Mouse (Mus musculus) 416B (cell line): ENCODE results near the gene Cherp.

ENCODE experiments used
- DNase-seq: peaks from one replicate; pipeline ENCODE4 v3.0.0; 2011; ENCODE audit warnings: low read depth

The Cherp gene

GRCm38 (mm10) chr8:72470684-72471083, 4.3 kb downstream of the Cherp start:
- DNase-seq = no peak

- DNase-seq = no peak
Measured at GRCm38 (mm10) chr8:72469984-72470383, 5.0 kb downstream of the Cherp start.

- no peak for DNase-seq
Measured at GRCm38 (mm10) chr8:72469243-72469642, 5.8 kb downstream of the Cherp start.

- no peak for DNase-seq
Measured at GRCm38 (mm10) chr8:72464211-72464610, 10.8 kb downstream of the Cherp start.

- no peak for DNase-seq
Measured at GRCm38 (mm10) chr8:72459881-72460533, 15.0 kb downstream of the Cherp start.

GRCm38 (mm10) chr8:72458457-72458856, 16.6 kb downstream of the Cherp start:
- no peak for DNase-seq

- DNase-seq = no peak
Measured at GRCm38 (mm10) chr8:72457806-72458205, 17.2 kb downstream of the Cherp start.

GRCm38 (mm10) chr8:72455317-72455716, 19.7 kb downstream of the Cherp start:
- DNase-seq = no peak

- DNase-seq = no peak
Measured at GRCm38 (mm10) chr8:72453904-72454303, 21.1 kb downstream of the Cherp start.

GRCm38 (mm10) chr8:72451516-72451915, 23.5 kb downstream of the Cherp start:
- no peak for DNase-seq

DNA sequence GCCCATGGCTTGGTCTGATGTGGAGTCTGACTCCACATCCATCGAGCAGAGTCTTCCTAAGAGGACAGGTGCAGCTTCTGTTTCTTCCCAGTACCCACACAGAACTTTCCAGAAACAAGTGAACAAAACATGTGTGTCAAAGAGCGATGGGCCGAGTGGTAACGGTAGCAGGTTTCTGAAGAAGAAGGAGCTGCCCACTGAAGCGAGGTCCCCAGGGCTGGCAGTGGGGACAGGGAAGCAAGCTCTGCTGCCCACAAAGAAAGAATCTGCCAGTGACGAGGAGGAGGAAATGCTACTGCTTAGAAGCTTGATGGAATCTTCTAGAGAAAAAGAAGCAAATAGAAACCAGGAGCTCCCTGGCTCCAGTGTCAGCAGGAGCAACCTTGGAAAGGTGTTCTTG, 30.0 kb downstream of the Cherp start:
- DNase-seq = no peak

- DNase-seq = no peak
Measured at GRCm38 (mm10) chr8:72443994-72444350, 31.1 kb downstream of the Cherp start.

GRCm38 (mm10) chr8:72443338-72443993, 31.6 kb downstream of the Cherp start, which contains the start of the genes Calr3 and 1700030K09Rik:
Gene Calr3 (minus strand): TSS chr8:72443870.
Gene 1700030K09Rik (plus strand): TSS chr8:72443880.
- peak; percentile 94 for DNase-seq

GRCm38 (mm10) chr8:72438248-72439015, 36.6 kb downstream of the Cherp start:
- no peak for DNase-seq

- DNase-seq = peak; percentile 87
Measured at GRCm38 (mm10) chr8:72434952-72435351, 40.1 kb downstream of the Cherp start.

DNA sequence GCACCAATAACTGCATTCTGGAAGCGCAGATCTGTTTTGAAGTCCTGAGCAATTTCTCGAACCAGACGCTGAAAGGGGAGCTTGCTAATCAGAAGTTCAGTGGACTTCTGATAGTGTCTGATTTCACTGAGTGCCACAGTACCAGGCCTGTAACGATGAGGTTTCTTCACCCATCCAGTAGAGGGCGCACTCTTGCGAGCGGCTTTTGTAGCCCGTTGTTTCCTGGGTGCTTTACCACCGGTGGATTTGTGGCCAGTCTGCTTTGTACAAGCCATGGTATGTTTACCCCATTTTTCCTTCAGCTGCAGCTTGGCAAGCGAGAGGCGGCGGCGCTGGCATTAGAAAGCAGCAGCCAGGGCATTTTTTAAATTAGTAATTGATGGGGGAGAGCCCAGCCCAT, 45.4 kb downstream of the Cherp start:
- DNase-seq = peak; percentile 38

DNA sequence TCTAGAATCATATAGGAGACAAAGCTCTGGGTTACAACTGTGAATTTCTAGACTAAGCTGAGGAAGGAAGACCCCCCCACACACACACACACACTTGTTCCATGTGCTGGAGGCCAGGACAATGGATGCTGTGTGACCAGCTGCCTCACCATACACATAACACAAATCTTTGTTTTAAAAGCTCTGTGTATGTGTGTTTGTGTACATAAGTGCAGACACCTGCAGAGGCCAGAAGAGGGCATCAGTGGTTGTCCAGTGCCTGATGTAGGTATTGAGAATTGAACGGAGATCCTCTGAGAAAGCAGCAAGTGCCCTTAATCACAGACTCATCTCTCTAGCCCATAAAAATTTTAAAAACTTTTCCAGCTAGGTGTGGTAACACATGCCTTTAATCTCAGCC, 52.1 kb downstream of the Cherp start:
- DNase-seq = peak; percentile 72

DNA sequence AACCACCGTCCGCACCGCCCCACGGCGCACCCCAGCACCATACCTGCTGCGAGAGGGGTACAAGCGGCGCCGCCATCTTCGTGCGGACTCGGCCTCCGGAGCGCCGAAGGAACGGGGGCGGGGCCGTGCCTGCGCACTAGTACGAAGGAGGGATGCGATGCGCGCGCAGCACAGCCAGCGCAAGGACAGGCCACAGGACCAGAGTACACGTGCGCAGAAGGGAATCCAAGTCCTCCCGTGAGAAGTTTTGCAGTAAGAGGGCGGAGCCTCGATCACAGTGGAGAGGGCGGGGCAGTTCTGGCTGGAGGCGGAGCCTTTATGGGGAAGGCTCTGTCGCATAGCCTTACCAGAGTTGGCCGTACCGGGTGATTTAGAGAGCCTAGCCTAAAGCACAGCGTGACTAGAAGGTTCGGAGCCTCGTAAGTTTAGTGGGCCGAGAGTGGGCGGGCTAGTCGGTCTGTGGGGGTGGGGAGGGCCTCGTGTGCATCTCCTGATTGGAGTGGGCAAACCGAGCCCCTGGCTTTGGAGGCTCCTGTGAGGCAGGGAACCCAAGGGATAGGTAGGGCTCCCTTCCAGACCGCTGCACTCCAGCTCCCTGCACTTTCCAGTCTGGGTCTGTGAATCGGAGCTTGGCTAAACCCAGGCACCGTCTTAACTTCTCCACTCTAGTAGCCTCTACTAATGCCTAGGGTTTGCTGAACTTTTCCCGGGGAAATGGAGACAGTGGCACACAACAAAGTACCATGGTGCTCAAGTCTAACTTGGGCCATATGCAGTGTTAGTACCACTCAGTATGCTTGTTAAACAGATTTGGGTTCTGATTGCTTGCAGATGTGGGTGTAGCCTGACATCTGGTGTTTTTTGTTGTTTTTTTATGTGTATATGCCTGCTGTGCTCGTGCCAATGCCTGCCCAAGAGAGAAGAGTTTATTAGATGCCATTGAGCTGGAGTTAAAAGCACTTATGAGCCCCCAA, 53.4 kb downstream of the Cherp start, which contains the start of gene Eps15l1:
Gene Eps15l1, minus strand, starts transcription at position 99 of the 974 bp plus-strand sequence.
- peak; percentile 99 for DNase-seq

GRCm38 (mm10) chr8:72420571-72421361, 54.3 kb downstream of the Cherp start:
- DNase-seq = peak; percentile 44

DNA sequence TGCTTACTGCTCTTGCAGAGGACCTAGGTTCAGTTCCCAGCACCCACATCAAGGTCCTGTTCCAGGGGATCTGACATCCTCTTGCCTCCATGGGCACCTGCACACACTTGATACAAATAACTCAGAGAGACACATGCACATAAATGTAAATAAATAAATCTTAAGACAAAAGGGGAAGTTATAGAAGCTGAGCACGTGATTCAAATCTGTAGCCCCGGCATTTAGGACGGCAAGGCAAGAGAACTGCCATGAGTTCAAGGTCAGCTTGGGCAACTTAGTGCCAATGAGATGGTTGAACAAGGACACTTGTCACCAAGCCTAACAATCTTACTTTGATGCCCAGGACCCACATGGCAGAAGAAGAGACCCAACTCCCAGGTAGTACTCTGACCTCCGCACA, 57.0 kb downstream of the Cherp start:
- no peak for DNase-seq

DNA sequence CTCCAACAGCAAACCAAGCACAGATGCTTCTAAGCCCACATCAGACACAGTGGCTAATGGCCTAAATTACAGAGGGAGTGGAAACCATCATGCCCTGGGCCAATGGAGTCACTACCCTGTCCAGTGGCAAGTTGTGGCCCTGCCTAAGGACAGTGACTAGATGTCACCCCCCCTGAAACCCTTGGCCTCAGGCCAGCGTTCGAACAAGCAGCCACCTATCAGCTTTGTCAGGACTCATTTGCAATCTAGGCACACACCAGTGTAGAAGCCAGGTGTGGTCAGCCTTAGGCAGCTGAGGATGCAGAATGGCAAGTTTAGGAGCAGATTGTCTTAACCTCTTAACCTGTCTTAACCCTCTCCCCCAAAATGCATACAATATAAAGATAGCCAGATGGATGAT, 59.8 kb downstream of the Cherp start:
- DNase-seq = no peak
